Mouse (Mus musculus) heart, embryonic 12.5 days (tissue): ENCODE results near the gene Olfr906. TPM values are rescaled to one million over a fixed set of nuclear protein-coding genes. Genes with fewer than 3 reads are reported as not detected.

Experiments
- ATAC-seq: fragments of 200-750 bp; cut with Nextera tagmentation; 2 replicates; pipeline ENCODE4 v1.8.0; 2017; ENCODE audit warnings: moderate TSS enrichment, moderate library complexity; ENCODE audit not compliant: insufficient number of reproducible peaks, low FRiP score
- H3K27ac ChIP-seq: fragments of 300-500 bp; sonication (generic); 2 replicates; pipeline ENCODE4 v1.5.1; 2016; ENCODE audit warnings: mild to moderate bottlenecking, moderate library complexity; ENCODE audit not compliant: poor library complexity, severe bottlenecking
- H3K27me3 ChIP-seq: fragments of 300-500 bp; sonication (generic); replicated peaks from 2 replicates; pipeline ENCODE4 v1.6.1; 2016; ENCODE audit warnings: mild to moderate bottlenecking, moderate library complexity
- H3K36me3 ChIP-seq: fragments of 300-500 bp; sonication (generic); 2 replicates; pipeline ENCODE4 v1.6.1; 2016; ENCODE audit warnings: mild to moderate bottlenecking, moderate library complexity
- H3K4me1 ChIP-seq: fragments of 300-500 bp; sonication (generic); replicated peaks from 2 replicates; pipeline ENCODE4 v1.6.1; 2016; ENCODE audit warnings: mild to moderate bottlenecking
- H3K4me2 ChIP-seq: fragments of 300-500 bp; sonication (generic); 2 replicates; pipeline ENCODE4 v1.6.1; 2016; ENCODE audit warnings: mild to moderate bottlenecking, moderate library complexity
- H3K4me3 ChIP-seq: fragments of 300-500 bp; sonication (generic); 2 replicates; pipeline ENCODE4 v1.5.1; 2016; ENCODE audit warnings: mild to moderate bottlenecking
- H3K9ac ChIP-seq: fragments of 300-500 bp; sonication (generic); 2 replicates; pipeline ENCODE4 v1.6.1; 2016; ENCODE audit warnings: mild to moderate bottlenecking, moderate library complexity
- H3K9me3 ChIP-seq: fragments of 300-500 bp; sonication (generic); replicated peaks from 2 replicates; pipeline ENCODE4 v1.6.1; 2016; ENCODE audit warnings: mild to moderate bottlenecking, moderate library complexity
- WGBS: fragments of 180-500 bp; shearing (Covaris S2); methylation state at CpG from one replicate; pipeline ENCODE4 v1.1.7; 2016; 5-methylcytosine and 5-hydroxymethylcytosine counted together
- polyA plus RNA-seq: library from polyadenylated mRNA; unstranded; fragments of >200 nt; fragmentation: Nextera tagmentation; extraction: Ambion mirVana; gene quantifications from 2 replicates; pipeline ENCODE4 v1.2.1, GENCODE M21; 2016

The Olfr906 gene
- polyA plus RNA-seq = not detected in 2 replicates

DNA sequence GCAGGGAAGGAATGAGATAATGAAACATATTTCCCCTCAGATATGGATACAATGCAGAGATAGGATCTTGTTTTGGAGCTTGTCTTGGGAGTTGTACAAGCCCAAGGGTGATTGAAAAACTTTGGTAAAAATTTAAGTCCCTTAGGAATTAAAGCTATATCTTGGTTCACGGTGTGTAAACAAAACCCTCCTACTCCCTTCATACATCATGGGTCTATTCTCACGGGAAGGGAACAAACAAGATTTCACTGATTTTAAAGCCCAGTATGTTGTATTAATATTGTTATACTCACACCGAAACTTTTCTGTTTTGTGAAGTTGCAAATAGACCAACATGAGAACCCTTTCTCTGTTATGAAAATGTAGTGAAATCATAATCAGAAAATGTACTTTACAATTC lies at the start of gene Olfr906:
Gene Olfr906, plus strand, starts transcription at position 301 of the 400 bp plus-strand sequence.
- H3K9ac ChIP-seq = no peak within 1 kb of the TSS
- no peaks in the 10 kb centered on the region for H3K27me3 ChIP-seq
- no peak for ATAC-seq
- no peak within 1 kb of the TSS for H3K27ac ChIP-seq
- H3K4me1 ChIP-seq = no peaks in the 10 kb centered on the region
- no peak within 1 kb of the TSS for H3K4me2 ChIP-seq
- H3K36me3 ChIP-seq = no peaks in the 10 kb centered on the region
- no peaks in the 10 kb centered on the region for H3K9me3 ChIP-seq
- 76% methylated on average over 3 of the region's 3 CpGs for WGBS
- no peak within 1 kb of the TSS for H3K4me3 ChIP-seq

DNA sequence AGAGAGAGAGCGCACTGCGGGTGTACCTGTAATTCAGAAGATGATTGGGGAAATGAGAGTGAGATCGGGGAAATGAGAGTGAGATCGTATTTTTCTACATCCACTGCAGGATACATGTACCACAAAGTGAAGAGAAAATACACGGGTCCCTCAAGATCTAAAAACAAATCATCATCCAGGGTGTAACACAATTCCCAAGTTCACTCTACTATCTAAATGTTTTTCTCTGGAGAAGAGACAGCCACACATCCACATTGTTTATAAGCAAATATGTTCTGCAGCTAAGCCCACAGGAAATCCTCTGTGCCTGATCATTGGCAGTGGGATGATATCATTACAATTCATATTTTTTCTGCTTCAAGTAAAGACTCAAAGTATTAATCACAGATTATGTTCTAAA lies 39.5 kb upstream of the Olfr906 start, which contains the start of gene Olfr902:
Gene Olfr902, plus strand, starts transcription at position 301 of the 400 bp plus-strand sequence.
- Histone ChIP-seq H3K9me3 (no peaks in the 10 kb centered on the region), H3K9ac (no peak within 1 kb of the TSS), H3K27ac (no peak within 1 kb of the TSS), H3K36me3 (no peaks in the 10 kb centered on the region), H3K27me3 (no peaks in the 10 kb centered on the region), H3K4me1 (no peaks in the 10 kb centered on the region), H3K4me2 (no peak within 1 kb of the TSS), H3K4me3 (no peak within 1 kb of the TSS)
- WGBS = 75% methylated on average over 5 of the region's 5 CpGs
- ATAC-seq = no peak

DNA sequence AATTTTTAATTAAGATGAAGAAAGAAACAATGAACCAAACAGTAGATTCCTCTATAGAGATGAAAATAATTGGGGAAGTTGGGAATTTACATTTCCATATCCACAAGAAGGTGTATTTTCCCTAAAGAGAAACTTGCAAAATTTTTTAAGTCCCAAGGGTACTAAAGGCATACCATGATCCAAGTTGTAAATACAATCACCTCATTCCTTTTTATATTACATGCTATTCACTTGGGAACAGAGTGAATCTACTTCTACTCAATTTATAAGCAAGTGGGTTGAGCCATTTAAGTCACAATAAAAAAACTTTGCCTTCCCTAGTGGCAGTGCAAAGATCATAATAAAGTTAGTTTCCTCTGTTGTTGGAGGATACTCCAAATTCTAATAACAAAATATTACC lies 24.0 kb upstream of the Olfr906 start, which contains the start of gene Olfr904:
Gene Olfr904, plus strand, starts transcription at position 301 of the 400 bp plus-strand sequence.
- no peak for ATAC-seq
- H3K36me3 ChIP-seq = no peaks in the 10 kb centered on the region
- no peaks in the 10 kb centered on the region for H3K9me3 ChIP-seq
- no peak within 1 kb of the TSS for H3K4me3 ChIP-seq
- H3K27me3 ChIP-seq = no peaks in the 10 kb centered on the region
- H3K9ac ChIP-seq = no peak within 1 kb of the TSS
- H3K27ac ChIP-seq = no peak within 1 kb of the TSS
- H3K4me1 ChIP-seq = no peaks in the 10 kb centered on the region
- no peak within 1 kb of the TSS for H3K4me2 ChIP-seq

DNA sequence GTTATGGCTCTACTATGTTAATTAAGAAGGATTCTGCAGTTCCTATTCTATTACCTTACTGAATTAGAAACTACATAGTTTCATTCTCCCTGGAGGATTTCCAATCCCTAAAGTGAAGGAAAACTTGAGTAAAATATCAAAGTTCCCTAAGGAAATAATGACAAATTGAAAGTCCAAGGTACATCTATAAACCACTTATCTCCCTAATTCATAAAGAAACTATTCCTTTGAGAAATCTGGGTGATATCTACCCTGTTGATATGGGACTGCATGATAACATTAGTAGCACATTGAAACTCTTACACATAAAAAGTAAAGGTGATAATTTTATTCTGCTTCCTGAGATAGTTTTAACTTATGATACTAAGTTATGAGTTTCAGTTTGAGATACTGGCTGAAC lies 16.1 kb upstream of the Olfr906 start, which contains the start of gene Olfr905:
Gene Olfr905, plus strand, starts transcription at position 301 of the 400 bp plus-strand sequence.
- no peaks in the 10 kb centered on the region for H3K27me3 ChIP-seq
- ATAC-seq = no peak
- no peaks in the 10 kb centered on the region for H3K9me3 ChIP-seq
- H3K27ac ChIP-seq = no peak within 1 kb of the TSS
- H3K4me3 ChIP-seq = no peak within 1 kb of the TSS
- no peaks in the 10 kb centered on the region for H3K4me1 ChIP-seq
- H3K36me3 ChIP-seq = no peaks in the 10 kb centered on the region
- no peak within 1 kb of the TSS for H3K4me2 ChIP-seq
- no peak within 1 kb of the TSS for H3K9ac ChIP-seq

DNA sequence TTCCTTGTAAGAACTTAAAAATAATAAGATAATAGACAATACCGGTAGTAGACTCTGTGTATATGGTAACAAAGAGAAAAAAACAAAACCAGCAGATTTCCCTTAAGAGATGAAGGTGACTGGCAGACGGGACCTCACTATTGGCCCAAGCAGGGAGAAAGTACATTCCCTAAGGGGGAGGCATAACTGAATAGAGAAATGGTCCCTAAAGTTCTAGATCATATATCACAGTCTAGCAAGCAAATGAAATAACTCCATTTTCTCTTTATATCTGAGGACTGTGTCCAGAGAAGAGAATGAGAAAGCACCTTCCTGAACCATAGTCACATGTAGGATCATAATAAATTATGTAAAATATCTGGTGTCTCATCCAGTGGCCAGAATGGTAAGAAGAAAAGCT lies 8.6 kb downstream of the Olfr906 start, which contains the start of gene Olfr907:
Gene Olfr907, plus strand, starts transcription at position 301 of the 400 bp plus-strand sequence.
- no peak within 1 kb of the TSS for H3K27ac ChIP-seq
- H3K9me3 ChIP-seq = no peaks in the 10 kb centered on the region
- H3K4me3 ChIP-seq = no peak within 1 kb of the TSS
- H3K27me3 ChIP-seq = no peaks in the 10 kb centered on the region
- H3K36me3 ChIP-seq = no peaks in the 10 kb centered on the region
- no peak within 1 kb of the TSS for H3K4me2 ChIP-seq
- ATAC-seq = no peak
- H3K9ac ChIP-seq = no peak within 1 kb of the TSS
- 68% methylated on average over 2 of the region's 2 CpGs for WGBS
- no peaks in the 10 kb centered on the region for H3K4me1 ChIP-seq

DNA sequence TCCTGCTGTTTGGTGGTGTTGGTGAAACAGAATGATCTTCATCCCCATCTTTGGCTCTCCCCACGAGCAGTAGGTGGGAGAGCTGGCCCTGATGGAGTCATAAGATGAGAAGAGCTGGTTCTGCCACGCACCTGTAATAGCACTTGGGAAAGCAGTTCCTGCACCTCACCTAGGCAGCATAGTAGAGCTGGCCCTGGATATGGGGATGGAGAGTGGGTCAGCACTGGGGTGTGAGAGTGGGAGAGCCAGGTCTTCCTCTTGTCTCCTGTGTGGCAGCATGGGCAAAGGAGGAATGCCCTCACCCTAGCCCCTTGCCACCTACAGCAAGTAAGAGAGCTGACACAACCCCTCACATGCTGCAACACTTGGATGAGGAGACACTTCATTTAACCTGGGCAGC lies 25.5 kb downstream of the Olfr906 start:
- 0 out of 2 replicates have a peak, but pooled peaks cover 4% of the 10 kb centered on the region for H3K9me3 ChIP-seq
- H3K9ac ChIP-seq = no peak overlapping the region
- 63% methylated on average over 2 of the region's 2 CpGs for WGBS
- no peaks in the 10 kb centered on the region for H3K27me3 ChIP-seq
- no peaks in the 10 kb centered on the region for H3K4me1 ChIP-seq
- no peak for ATAC-seq
- H3K36me3 ChIP-seq = no peaks in the 10 kb centered on the region
- no peak overlapping the region for H3K27ac ChIP-seq
- no peak overlapping the region for H3K4me3 ChIP-seq
- H3K4me2 ChIP-seq = no peak overlapping the region

DNA sequence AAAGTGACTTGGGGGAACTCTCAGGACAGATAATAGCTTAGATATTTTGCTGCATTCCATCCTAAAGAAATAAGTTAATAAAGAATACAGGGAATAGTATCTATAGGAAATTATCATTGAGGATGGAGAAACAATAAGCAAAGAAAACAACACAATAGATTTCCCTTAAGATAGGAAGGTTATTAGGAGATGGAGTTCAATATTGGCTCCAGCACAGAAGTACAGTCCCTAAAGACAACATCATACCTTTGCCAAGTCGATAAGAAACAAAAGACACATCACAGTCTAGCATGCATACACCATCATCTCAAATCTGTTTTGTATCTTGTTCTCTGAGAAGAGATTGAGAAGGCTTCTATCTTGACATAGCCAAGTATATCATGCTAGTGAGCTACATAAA lies 34.4 kb downstream of the Olfr906 start, which contains the start of gene Olfr911-ps1:
Gene Olfr911-ps1, plus strand, starts transcription at position 301 of the 400 bp plus-strand sequence.
- Histone ChIP-seq H3K36me3 (no peaks in the 10 kb centered on the region), H3K27me3 (no peaks in the 10 kb centered on the region), H3K9me3 (no peaks in the 10 kb centered on the region), H3K4me2 (no peak within 1 kb of the TSS), H3K9ac (no peak within 1 kb of the TSS), H3K4me1 (no peaks in the 10 kb centered on the region), H3K27ac (no peak within 1 kb of the TSS), H3K4me3 (no peak within 1 kb of the TSS)
- ATAC-seq = no peak
- WGBS = 58% methylated on average over 1 of the region's 1 CpGs

DNA sequence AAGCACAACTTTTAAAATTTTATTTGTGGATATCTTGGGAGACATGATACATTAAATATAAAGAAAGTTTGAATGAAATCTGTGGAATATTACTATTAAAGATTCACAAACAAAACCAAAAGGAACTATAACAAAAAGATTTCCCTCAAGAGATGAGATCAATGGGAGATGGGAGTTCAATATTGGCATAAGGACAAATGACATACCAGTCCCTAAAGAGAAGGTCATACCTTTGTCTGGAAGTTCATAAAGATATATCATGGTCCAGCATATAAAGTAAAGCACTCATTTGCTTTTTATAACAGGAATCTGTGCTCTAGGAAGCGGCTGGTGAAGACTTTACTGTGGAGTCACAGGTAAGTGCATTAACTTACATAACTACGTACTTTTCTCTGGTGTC lies 50.7 kb downstream of the Olfr906 start, which contains the start of gene Olfr910:
Gene Olfr910, plus strand, starts transcription at position 301 of the 400 bp plus-strand sequence.
- no peak within 1 kb of the TSS for H3K9ac ChIP-seq
- no peak for ATAC-seq
- no peaks in the 10 kb centered on the region for H3K36me3 ChIP-seq
- no peak within 1 kb of the TSS for H3K27ac ChIP-seq
- no peaks in the 10 kb centered on the region for H3K27me3 ChIP-seq
- no peaks in the 10 kb centered on the region for H3K4me1 ChIP-seq
- no peak within 1 kb of the TSS for H3K4me2 ChIP-seq
- H3K4me3 ChIP-seq = no peak within 1 kb of the TSS
- 79% methylated on average over 2 of the region's 2 CpGs for WGBS
- H3K9me3 ChIP-seq = no peaks in the 10 kb centered on the region; the same call in 1 of the 2 replicates

Other genes starting within 250 kb of the Olfr906 start
- not detected in 2 replicates for gene Olfr143, start 234.3 kb upstream of the Olfr906 start, polyA plus RNA-seq
- gene Olfr895, start 219.2 kb upstream of the Olfr906 start, polyA plus RNA-seq = not detected in 2 replicates
- not detected in 2 replicates for gene Olfr896-ps1, start 196.0 kb upstream of the Olfr906 start, polyA plus RNA-seq
- not detected in 2 replicates for gene Olfr25, start 158.0 kb upstream of the Olfr906 start, polyA plus RNA-seq
- gene Olfr898, start 138.7 kb upstream of the Olfr906 start, polyA plus RNA-seq = not detected in 2 replicates
- gene Olfr250, start 120.2 kb upstream of the Olfr906 start, polyA plus RNA-seq = not detected in 2 replicates
- gene Olfr251, start 110.0 kb upstream of the Olfr906 start, polyA plus RNA-seq = not detected in 2 replicates
- gene Olfr147, start 85.4 kb upstream of the Olfr906 start, polyA plus RNA-seq = not detected in 2 replicates
- gene Olfr901, start 57.6 kb upstream of the Olfr906 start, polyA plus RNA-seq = not detected in 2 replicates
- not detected in 2 replicates for gene Olfr902, start 39.4 kb upstream of the Olfr906 start, polyA plus RNA-seq
- gene Olfr904, start 23.9 kb upstream of the Olfr906 start, polyA plus RNA-seq = not detected in 2 replicates
- not detected in 2 replicates for gene Olfr905, start 16.0 kb upstream of the Olfr906 start, polyA plus RNA-seq
- gene Olfr907, start 8.7 kb downstream of the Olfr906 start, polyA plus RNA-seq = not detected in 2 replicates
- not detected in 2 replicates for gene Olfr911-ps1, start 34.5 kb downstream of the Olfr906 start, polyA plus RNA-seq
- not detected in 2 replicates for gene Olfr910, start 50.8 kb downstream of the Olfr906 start, polyA plus RNA-seq
- not detected in 2 replicates for gene Olfr912, start 93.1 kb downstream of the Olfr906 start, polyA plus RNA-seq
- gene Olfr913, start 105.7 kb downstream of the Olfr906 start, polyA plus RNA-seq = not detected in 2 replicates
- not detected in 2 replicates for gene Olfr914, start 118.0 kb downstream of the Olfr906 start, polyA plus RNA-seq
- gene Olfr916, start 172.8 kb downstream of the Olfr906 start, polyA plus RNA-seq = not detected in 2 replicates
- not detected in 2 replicates for gene Olfr917, start 178.8 kb downstream of the Olfr906 start, polyA plus RNA-seq
- gene Olfr918, start 187.5 kb downstream of the Olfr906 start, polyA plus RNA-seq = not detected in 2 replicates
- gene Olfr919, start 216.6 kb downstream of the Olfr906 start, polyA plus RNA-seq = not detected in 2 replicates
- 19.3 and 21.3 TPM in 2 replicates for gene Vwa5a, start 231.2 kb downstream of the Olfr906 start, polyA plus RNA-seq